Mouse (Mus musculus) left cerebral cortex, postnatal 36 days (tissue): ENCODE measurements around the gene Cblb. TPM values are rescaled to one million over a fixed set of nuclear protein-coding genes. Genes with fewer than 3 reads are reported as not detected.

Source experiments
- DNase-seq, 2 experiments: peaks; one replicate each; pipeline ENCODE4 v3.0.0; 2021 to 2022; ENCODE audit warnings: low spot score in 2 of 2, mixed read lengths in 1 of 2
- intact Hi-C: fragments of 180-260 bp; cut with DNase I; formaldehyde crosslinking; loops from one replicate; pipeline ENCODE4 v1.15.1; 2025
- total RNA-seq, 2 experiments: library from RNA; stranded (reverse); gene quantifications; 2 replicates each; pipeline ENCODE4 v1.2.3; 2021

The Cblb gene
- total RNA-seq, 2 experiments from 2014 or later: 19.3 to 21.4 TPM

GRCm38 (mm10) chr16:52159958-52160504 is 129.0 kb downstream of the Cblb start:
- no peak for DNase-seq
- intact Hi-C loops: no loop called here

- intact Hi-C loops: no loop called here
- DNase-seq: no peak
Observed at GRCm38 (mm10) chr16:52164246-52164645, 133.2 kb downstream of the Cblb start.

GRCm38 (mm10) chr16:52173253-52173652 is 142.2 kb downstream of the Cblb start:
- intact Hi-C loops: no loop called here
- DNase-seq: no peak

- intact Hi-C loops: loop anchor here (5.0 kb wide), 3 partner anchors 148 to 1338 kb away; partner anchors contain the start of gene Cblb
- no peak for DNase-seq
Observed at GRCm38 (mm10) chr16:52179839-52180238, 148.8 kb downstream of the Cblb start.

GRCm38 (mm10) chr16:52182057-52182456 is 151.0 kb downstream of the Cblb start:
- intact Hi-C loops: loop anchor here (5.0 kb wide), 3 partner anchors 150 to 1340 kb away; partner anchors contain the start of gene Cblb
- DNase-seq: no peak

GRCm38 (mm10) chr16:52184350-52184749 is 153.3 kb downstream of the Cblb start:
- DNase-seq: no peak
- intact Hi-C loops: loop anchor here (5.0 kb wide), 3 partner anchors 152 to 1342 kb away; partner anchors contain the start of gene Cblb

- intact Hi-C loops: no loop called here
- DNase-seq: no peak
Observed at GRCm38 (mm10) chr16:52186731-52187130, 155.7 kb downstream of the Cblb start.

GRCm38 (mm10) chr16:52189103-52189502 is 158.1 kb downstream of the Cblb start:
- no peak for DNase-seq
- intact Hi-C loops: no loop called here

GRCm38 (mm10) chr16:52190714-52191113 is 159.7 kb downstream of the Cblb start:
- intact Hi-C loops: no loop called here
- no peak for DNase-seq

- intact Hi-C loops: no loop called here
- DNase-seq: no peak
Observed at GRCm38 (mm10) chr16:52194040-52194439, 163.0 kb downstream of the Cblb start.

GRCm38 (mm10) chr16:52194866-52195265 is 163.8 kb downstream of the Cblb start:
- no peak for DNase-seq
- intact Hi-C loops: no loop called here

GRCm38 (mm10) chr16:52200107-52200506 is 169.1 kb downstream of the Cblb start:
- intact Hi-C loops: no loop called here

GRCm38 (mm10) chr16:52210844-52211606 is 180.0 kb downstream of the Cblb start:
- DNase-seq: no peak
- intact Hi-C loops: no loop called here

More at GRCm38 (mm10) chr16:52200107-52200506, 169.1 kb downstream of the Cblb start:
- no peak for DNase-seq

GRCm38 (mm10) chr16:52219069-52219468 is 188.0 kb downstream of the Cblb start:
- DNase-seq: peak in 1 of 2 experiments; percentile 24
- intact Hi-C loops: no loop called here

GRCm38 (mm10) chr16:52222896-52223295 is 191.9 kb downstream of the Cblb start:
- intact Hi-C loops: no loop called here
- DNase-seq: no peak

GRCm38 (mm10) chr16:52229446-52229845 is 198.4 kb downstream of the Cblb start:
- DNase-seq: no peak
- intact Hi-C loops: no loop called here

GRCm38 (mm10) chr16:52229930-52230329 is 198.9 kb downstream of the Cblb start:
- intact Hi-C loops: no loop called here
- peak; percentile 9 to 16 for DNase-seq

GRCm38 (mm10) chr16:52242144-52242543 is 211.1 kb downstream of the Cblb start:
- intact Hi-C loops: no loop called here
- DNase-seq: no peak

GRCm38 (mm10) chr16:52243421-52243973 is 212.5 kb downstream of the Cblb start:
- intact Hi-C loops: no loop called here
- DNase-seq: no peak

- DNase-seq: no peak
- intact Hi-C loops: no loop called here
Observed at GRCm38 (mm10) chr16:52250196-52250595, 219.2 kb downstream of the Cblb start.

GRCm38 (mm10) chr16:52250935-52251334 is 219.9 kb downstream of the Cblb start:
- intact Hi-C loops: no loop called here
- DNase-seq: no peak
